Mouse (Mus musculus) bone marrow macrophage, adult 2 months (primary cell): ENCODE measurements around the gene Guca1a.

Experiments
- CTCF ChIP-seq: IDR thresholded peaks from 2 replicates; pipeline ENCODE4 v1.5.1; 2012; ENCODE audit warnings: low read depth, mild to moderate bottlenecking, low read length, moderate library complexity
- POLR2A ChIP-seq: IDR thresholded peaks from 2 replicates; pipeline ENCODE4 v1.6.1; 2012; ENCODE audit warnings: mild to moderate bottlenecking, low read depth, low read length, borderline replicate concordance

DNA sequence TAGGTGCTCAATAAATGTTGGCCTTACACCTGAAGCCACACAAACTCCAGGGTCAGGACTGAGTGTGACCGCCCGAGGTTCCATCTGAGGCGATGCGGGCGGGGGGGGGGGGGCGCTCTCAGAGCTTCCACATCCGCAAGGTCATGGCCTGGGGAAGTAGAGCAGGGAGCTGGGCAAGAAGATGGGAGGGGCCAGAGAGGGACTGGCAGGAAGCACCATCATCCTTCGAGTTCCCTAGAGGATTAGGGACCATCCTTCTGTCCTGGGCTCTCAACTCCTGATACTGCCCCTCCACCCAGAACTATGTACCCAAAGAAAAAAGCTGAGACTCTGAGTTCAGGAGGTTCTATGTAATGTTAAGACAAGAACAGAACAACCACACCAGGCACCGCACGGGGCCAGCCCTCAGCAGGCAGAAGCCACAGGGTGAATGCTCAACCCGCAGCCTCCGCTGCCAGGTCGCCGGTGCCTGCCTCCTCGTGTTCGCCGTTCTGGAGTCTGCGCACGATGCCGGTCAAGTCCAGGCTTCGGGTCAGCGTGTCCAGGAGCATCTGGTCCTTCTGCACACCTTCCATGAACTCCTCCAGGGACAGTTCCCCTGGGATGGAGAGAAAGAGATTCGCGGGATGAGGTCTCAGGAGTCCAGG, 6.0 kb downstream of the Guca1a start:
- TF ChIP-seq CTCF: no peak
- no peak for TF ChIP-seq POLR2A
